Mouse (Mus musculus): ENCODE data around the gene Sema3c. TPM values are rescaled to one million over a fixed set of nuclear protein-coding genes. Genes with fewer than 3 reads are reported as not detected.

Sema3c gene
- polyA plus RNA-seq, 1 experiment: 75.4 TPM

DNA sequence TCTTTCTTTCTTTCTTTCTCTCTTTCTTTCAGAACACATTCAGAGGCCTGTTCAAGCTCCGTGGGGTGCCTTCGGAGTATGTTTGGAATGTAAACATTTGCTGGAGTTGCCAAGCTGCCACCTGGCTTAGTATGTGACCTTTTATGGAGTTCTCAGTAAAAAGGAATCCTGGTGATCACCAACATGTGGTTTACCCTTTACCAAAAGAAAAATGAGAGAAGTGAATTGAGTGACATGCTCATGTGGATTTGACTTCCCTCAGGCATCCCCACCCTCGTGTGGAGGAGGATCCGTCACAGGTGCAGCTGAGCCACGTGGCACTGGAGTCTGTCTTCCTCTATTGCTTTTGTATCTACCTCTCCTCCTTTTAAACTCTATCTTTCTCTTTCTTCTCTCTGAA lies 173.1 kb downstream of the Sema3c start:
- 30% methylated on average over 5 of the region's 5 CpGs for WGBS
- TF ChIP-seq POLR2A (IDR thresholded peaks at IDR 0.05; ENCODE audit: borderline replicate concordance, extremely low read depth, low read depth, low read length): no peak
- TF ChIP-seq CTCF (IDR thresholded peaks at IDR 0.05; ENCODE audit: insufficient read depth, low read length): no peak
- Histone ChIP-seq H3K4me1 (ENCODE audit: control insufficient read depth, insufficient read depth, low read length) (no peaks in the 10 kb centered on the region), H3K4me3 (replicated peaks; ENCODE audit: extremely low read depth, low read depth, low read length) (no peak overlapping the region)
- no peak for DNase-seq

DNA sequence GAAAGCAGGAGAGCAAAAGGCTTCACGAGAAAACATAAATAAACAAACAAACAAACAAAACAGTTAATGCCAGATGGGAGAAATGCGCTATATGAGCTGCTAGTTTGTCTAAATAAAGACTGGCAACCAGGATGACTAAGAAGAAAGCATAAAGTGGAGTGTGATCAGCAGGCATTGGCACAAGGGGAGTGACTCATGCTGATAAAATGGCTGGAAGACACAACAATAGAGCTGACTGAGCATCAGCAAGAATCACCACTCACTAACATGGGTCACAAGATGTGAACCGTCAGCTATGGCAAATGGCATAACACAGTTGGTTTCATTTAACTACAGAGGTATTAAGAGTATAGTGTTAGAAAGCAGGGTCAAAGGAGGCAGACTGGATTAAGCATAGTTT lies 174.2 kb downstream of the Sema3c start:
- TF ChIP-seq POLR2A (IDR thresholded peaks at IDR 0.05; ENCODE audit: borderline replicate concordance, extremely low read depth, low read depth, low read length): no peak
- TF ChIP-seq CTCF (IDR thresholded peaks at IDR 0.05; ENCODE audit: insufficient read depth, low read length): no peak
- no peaks in the 10 kb centered on the region for H3K4me1 ChIP-seq (ENCODE audit: control insufficient read depth, insufficient read depth, low read length)
- WGBS: 75% methylated on average over 3 of the region's 3 CpGs
- DNase-seq: no peak
- no peak overlapping the region for H3K4me3 ChIP-seq (replicated peaks; ENCODE audit: extremely low read depth, low read depth, low read length)

DNA sequence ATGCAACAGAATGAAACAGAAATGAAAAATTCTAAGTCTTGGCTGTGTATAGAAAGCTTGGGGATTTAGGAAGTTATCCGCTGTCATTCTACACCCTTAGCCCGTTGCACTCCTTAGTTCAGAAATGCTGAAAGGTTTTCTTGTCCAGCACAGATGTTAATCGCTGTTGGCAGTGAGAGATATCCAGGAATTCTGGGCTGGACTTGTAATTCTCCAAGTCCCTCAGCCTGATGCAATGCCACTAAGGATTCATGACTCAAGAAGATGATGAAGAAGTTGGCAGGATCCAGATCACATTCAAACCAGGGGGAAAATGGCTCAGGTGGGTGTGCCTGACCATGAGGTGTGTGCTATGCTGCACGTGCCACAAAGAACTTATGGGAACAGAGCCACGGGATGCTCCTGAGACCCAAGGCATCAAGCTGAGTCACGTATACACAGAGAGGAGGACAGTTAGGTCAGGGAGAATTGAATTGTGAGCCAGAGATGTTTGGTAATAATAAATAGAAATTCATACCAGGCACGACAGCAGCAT lies 179.5 kb downstream of the Sema3c start:
- no peak overlapping the region for H3K4me3 ChIP-seq (replicated peaks; ENCODE audit: extremely low read depth, low read depth, low read length)
- WGBS: 74% methylated on average over 7 of the region's 7 CpGs
- no peaks in the 10 kb centered on the region for H3K4me1 ChIP-seq (ENCODE audit: control insufficient read depth, insufficient read depth, low read length)
- no peak for TF ChIP-seq POLR2A (IDR thresholded peaks at IDR 0.05; ENCODE audit: borderline replicate concordance, extremely low read depth, low read depth, low read length)
- no peak for DNase-seq

DNA sequence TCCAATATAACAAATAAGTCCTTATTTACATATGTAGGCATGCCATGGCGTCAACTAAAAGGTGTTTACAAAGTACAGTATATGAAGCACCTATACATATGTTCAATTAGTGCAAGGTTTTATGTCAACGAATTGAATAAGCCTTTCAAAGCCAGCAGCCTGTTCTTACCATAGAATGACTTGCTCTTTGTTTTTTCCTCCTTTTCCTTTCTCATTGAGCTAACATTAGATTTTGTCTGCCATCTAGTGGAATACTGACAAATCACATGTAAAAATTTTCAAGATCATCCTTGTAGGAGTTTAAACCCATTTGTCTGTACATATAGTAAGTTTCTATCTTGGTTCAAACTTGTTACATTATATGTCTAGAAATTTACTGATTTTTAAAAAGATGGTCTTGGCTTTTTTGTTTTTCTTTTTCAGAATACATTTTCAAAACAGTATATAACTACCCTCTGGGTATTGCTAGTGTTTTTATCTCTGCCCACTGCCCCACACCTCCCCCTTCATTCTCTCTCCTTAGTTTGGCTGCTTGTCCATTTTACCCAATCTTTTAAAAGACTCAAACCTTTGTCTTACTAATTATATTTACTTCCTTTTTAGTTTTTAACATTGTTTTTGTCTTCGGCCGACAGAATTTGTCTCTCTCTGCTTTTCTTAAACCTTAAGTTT lies 192.1 kb downstream of the Sema3c start:
- Histone ChIP-seq H3K4me3 (replicated peaks; ENCODE audit: extremely low read depth, low read depth, low read length) (no peak overlapping the region), H3K4me1 (ENCODE audit: control insufficient read depth, insufficient read depth, low read length) (no peaks in the 10 kb centered on the region)
- WGBS: 59% methylated on average over 4 of the region's 4 CpGs
- DNase-seq: no peak
- TF ChIP-seq CTCF (IDR thresholded peaks at IDR 0.05; ENCODE audit: insufficient read depth, low read length) (peak; percentile 8; the same call in 1 of the 2 replicates), POLR2A (IDR thresholded peaks at IDR 0.05; ENCODE audit: borderline replicate concordance, extremely low read depth, low read depth, low read length) (no peak)

DNA sequence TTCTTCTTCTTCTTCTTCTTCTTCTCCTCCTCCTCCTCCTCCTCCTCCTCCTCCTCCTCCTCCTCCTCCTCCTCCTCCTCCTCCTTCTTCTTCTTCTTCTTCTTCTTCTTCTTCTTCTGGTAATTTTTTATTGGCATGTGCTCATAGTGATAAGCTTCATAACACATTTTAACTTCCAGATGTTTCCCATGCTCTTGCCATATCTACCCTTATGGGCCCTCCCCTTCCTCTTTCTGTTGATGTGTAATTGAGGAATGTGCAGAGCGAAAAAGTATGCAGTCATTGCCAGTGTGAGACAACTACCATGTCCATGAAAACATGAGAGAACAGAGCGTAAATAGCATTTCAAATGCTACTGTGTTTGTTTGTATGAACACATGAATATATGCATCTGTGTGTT lies 196.2 kb downstream of the Sema3c start:
- no peak for DNase-seq
- Histone ChIP-seq H3K4me3 (replicated peaks; ENCODE audit: extremely low read depth, low read depth, low read length) (no peak overlapping the region), H3K4me1 (ENCODE audit: control insufficient read depth, insufficient read depth, low read length) (no peaks in the 10 kb centered on the region)
- no peak for TF ChIP-seq POLR2A (IDR thresholded peaks at IDR 0.05; ENCODE audit: borderline replicate concordance, extremely low read depth, low read depth, low read length)
- no peak for TF ChIP-seq CTCF (IDR thresholded peaks at IDR 0.05; ENCODE audit: insufficient read depth, low read length)
- WGBS: 85% methylated on average over 2 of the region's 2 CpGs

DNA sequence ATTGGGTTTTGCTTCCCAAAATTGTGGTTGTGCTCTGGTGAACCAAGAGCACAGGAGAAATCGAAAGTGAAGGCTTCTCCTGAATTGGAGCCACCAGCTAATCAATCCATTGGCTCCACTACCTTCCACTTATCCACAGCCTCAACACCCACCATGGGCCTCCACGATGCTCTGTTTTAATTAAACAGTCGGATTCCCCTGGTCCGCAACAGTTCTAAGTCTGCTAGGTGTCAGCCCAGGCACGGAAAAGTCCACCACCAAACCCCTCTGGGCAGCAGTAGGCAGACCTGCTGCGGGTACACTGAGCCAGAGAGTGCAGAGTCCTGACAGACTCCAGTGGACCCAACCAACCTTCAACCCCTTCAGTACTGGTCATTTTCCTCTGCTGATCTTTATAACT lies 202.5 kb downstream of the Sema3c start:
- Histone ChIP-seq H3K4me1 (ENCODE audit: control insufficient read depth, insufficient read depth, low read length) (no peaks in the 10 kb centered on the region), H3K4me3 (replicated peaks; ENCODE audit: extremely low read depth, low read depth, low read length) (no peak overlapping the region)
- DNase-seq: no peak
- TF ChIP-seq CTCF (IDR thresholded peaks at IDR 0.05; ENCODE audit: insufficient read depth, low read length) (no peak), POLR2A (IDR thresholded peaks at IDR 0.05; ENCODE audit: borderline replicate concordance, extremely low read depth, low read depth, low read length) (no peak)
- 86% methylated on average over 6 of the region's 6 CpGs for whole genome bisulfite sequencing

Other genes starting within 250 kb of the Sema3c start
- not detected in 2 replicates for gene Speer4f2, start 201.1 kb upstream of the Sema3c start, polyA plus RNA-seq (2012; rRNA removed)
- gene Speer4f1, start 98.2 kb upstream of the Sema3c start, polyA plus RNA-seq (2012; rRNA removed): 0.36 and 0.44 TPM in 2 replicates